Mouse (Mus musculus): ENCODE results near the gene Zbtb33. TPM values are rescaled to one million over a fixed set of nuclear protein-coding genes. Genes with fewer than 3 reads are reported as not detected.
"Not testable (repeated sequence)": the region's sequence is repeated elsewhere in the genome, so short reads cannot be mapped to it uniquely, and the experiment has no call there.

The Zbtb33 gene
- 18.4 and 18.7 TPM in 2 replicates for polyA plus RNA-seq (2011; ENCODE audit: insufficient read depth, insufficient read length, low read depth, missing spikeins)

DNA sequence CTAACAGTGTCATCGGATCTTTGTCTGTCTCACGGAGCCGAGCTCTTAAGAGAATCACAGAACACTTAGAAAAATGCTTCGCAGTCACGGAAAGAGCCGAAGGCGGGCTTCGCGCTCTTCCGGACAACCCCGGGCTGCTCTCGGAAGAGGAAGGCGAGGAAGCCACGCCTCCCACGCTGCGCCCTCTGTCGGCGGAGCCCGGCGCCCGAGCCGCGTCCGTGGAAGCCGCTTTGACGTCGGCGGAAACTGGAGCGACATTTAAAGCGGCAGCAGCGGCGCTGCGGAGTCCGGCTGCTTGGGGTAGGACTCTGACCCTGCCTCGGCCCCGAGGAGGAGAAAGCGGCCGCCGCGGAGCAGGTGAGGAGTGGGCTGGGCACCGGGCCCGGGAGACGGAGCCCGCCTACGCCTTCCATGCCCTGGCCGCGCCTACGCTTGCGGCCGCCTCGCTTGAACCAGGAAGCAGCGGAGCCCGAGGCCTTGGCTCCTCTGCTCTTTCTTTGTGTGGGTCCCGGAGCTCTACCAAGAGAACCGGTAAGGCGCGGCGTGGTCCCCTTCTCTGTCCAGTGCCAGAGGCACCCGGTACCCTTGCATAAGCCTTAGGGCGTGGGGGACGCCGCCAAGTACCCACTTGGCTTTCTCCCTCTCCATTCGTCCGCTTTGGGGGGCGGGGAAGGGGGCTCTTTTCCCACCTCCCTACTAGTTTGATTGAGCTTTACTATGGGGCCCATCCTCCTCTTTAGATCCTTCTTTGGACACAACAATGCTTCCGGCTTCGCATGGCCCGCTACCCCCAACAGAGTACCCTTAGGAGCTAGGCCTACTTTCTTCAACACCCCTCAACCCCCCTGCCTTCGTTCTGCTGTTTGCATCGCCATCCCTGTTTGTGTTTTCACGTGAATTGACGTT lies at the start of gene Zbtb33:
Zbtb33 (plus strand) TSS at position 242 of the 906 bp plus-strand sequence.
- no peaks in the 10 kb centered on the region for H3K27me3 ChIP-seq (ENCODE audit: control insufficient read depth, insufficient read depth, low read length, poor library complexity, severe bottlenecking)
- H3K27ac ChIP-seq (ENCODE audit: insufficient read depth, low read length): no peak within 1 kb of the TSS
- TF ChIP-seq CTCF (IDR thresholded peaks at IDR 0.05; ENCODE audit: low read depth, low read length) (peak; percentile 45), EP300 (IDR thresholded peaks at IDR 0.05; ENCODE audit: insufficient read depth, low read depth, low read length) (no peak)
- no peaks in the 10 kb centered on the region; the same call in 1 of the 2 replicates for H3K9me3 ChIP-seq (replicated peaks; ENCODE audit: control insufficient read depth, insufficient read depth, low read length, poor library complexity, severe bottlenecking)
- H3K4me1 ChIP-seq (ENCODE audit: control insufficient read depth, insufficient read depth, low read length): peaks cover 2% of the 10 kb centered on the region
- H3K9ac ChIP-seq (ENCODE audit: low read depth, poor library complexity, severe bottlenecking): peak within 1 kb of the TSS; percentile 95
- H3K36me3 ChIP-seq (ENCODE audit: control insufficient read depth, insufficient read depth, low read length, poor library complexity, severe bottlenecking): no peaks in the 10 kb centered on the region; the same call in 1 of the 2 replicates
- H3K4me3 ChIP-seq (ENCODE audit: low read depth, low read length): peak within 1 kb of the TSS; percentile 86

DNA sequence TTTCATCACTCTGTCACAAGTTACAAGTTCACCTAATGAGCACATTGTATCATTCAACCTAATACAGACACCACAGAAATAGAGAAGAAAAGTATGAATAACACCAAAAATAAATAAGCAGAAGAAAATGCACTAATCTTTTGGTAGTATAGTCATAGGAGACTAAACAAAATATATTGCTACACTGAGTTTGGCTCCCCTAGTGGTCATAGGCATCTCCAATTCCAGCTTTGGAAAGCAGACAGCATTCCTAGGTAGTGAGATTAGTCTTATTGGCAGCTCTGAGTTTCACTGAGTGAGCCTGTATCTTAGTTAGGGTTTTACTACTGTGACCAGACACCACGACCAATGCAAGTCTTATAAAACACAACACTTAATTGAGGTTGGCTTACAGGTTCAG lies 30.5 kb upstream of the Zbtb33 start:
- no peak overlapping the region for H3K9ac ChIP-seq (ENCODE audit: low read depth, poor library complexity, severe bottlenecking)

DNA sequence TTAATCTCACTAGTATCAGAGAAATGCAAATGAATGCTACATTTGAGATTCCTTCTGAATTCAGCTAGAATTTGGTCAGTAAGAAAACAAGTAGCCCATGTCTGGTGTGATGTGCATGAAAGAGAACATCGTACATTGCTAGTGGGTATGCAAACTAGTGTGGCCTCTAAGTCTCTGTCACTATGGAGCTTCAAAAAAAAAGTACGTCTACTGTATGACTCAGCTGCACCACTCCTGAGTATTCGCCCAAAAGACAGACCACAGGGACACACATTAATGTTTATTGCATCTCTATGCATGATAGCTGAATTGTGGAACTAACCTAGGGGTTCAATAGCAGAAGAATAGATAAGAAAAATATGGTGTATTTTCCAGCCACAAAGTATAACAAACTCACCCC lies 24.3 kb upstream of the Zbtb33 start:
- no peaks in the 10 kb centered on the region for H3K4me1 ChIP-seq (ENCODE audit: control insufficient read depth, insufficient read depth, low read length)
- H3K9me3 ChIP-seq (replicated peaks; ENCODE audit: control insufficient read depth, insufficient read depth, low read length, poor library complexity, severe bottlenecking): no peaks in the 10 kb centered on the region
- no peak overlapping the region for H3K27ac ChIP-seq (ENCODE audit: insufficient read depth, low read length)
- H3K4me3 ChIP-seq (ENCODE audit: low read depth, low read length): no peak overlapping the region
- no peaks in the 10 kb centered on the region for H3K36me3 ChIP-seq (ENCODE audit: control insufficient read depth, insufficient read depth, low read length, poor library complexity, severe bottlenecking)
- H3K9ac ChIP-seq (ENCODE audit: low read depth, poor library complexity, severe bottlenecking): no peak overlapping the region
- TF ChIP-seq EP300 (IDR thresholded peaks at IDR 0.05; ENCODE audit: insufficient read depth, low read depth, low read length) (no peak), POLR2A (IDR thresholded peaks at IDR 0.05; ENCODE audit: insufficient read depth, low read length) (no peak), CTCF (IDR thresholded peaks at IDR 0.05; ENCODE audit: low read depth, low read length) (no peak)
- H3K27me3 ChIP-seq (ENCODE audit: control insufficient read depth, insufficient read depth, low read length, poor library complexity, severe bottlenecking): no peaks in the 10 kb centered on the region

More for the DNA sequence above, 30.5 kb upstream of the Zbtb33 start:
- TF ChIP-seq POLR2A (IDR thresholded peaks at IDR 0.05; ENCODE audit: insufficient read depth, low read length) (no peak), CTCF (IDR thresholded peaks at IDR 0.05; ENCODE audit: low read depth, low read length) (no peak), EP300 (IDR thresholded peaks at IDR 0.05; ENCODE audit: insufficient read depth, low read depth, low read length) (no peak)
- Histone ChIP-seq H3K9me3 (replicated peaks; ENCODE audit: control insufficient read depth, insufficient read depth, low read length, poor library complexity, severe bottlenecking) (no peaks in the 10 kb centered on the region), H3K27ac (ENCODE audit: insufficient read depth, low read length) (no peak overlapping the region), H3K4me1 (ENCODE audit: control insufficient read depth, insufficient read depth, low read length) (no peaks in the 10 kb centered on the region), H3K27me3 (ENCODE audit: control insufficient read depth, insufficient read depth, low read length, poor library complexity, severe bottlenecking) (no peaks in the 10 kb centered on the region), H3K36me3 (ENCODE audit: control insufficient read depth, insufficient read depth, low read length, poor library complexity, severe bottlenecking) (no peaks in the 10 kb centered on the region), H3K4me3 (ENCODE audit: low read depth, low read length) (no peak overlapping the region)

DNA sequence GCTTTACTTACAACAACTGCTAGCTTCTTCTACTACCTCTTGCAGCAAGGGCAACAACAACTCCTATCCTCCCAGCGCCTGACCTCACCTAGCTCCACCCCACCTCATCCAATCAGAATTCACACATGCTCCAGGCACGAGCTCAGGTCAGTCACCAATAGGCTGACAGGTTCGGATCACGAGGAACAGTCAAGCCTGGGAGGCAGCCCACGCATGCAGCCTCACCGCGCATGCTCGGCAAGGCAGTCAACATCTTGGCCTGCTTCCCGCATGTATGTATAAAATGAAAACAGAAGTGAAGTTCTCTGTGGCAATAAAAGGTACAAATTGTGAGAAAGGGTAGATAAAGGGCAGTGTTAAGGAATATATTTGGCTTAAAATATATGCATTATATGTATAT lies 23.5 kb upstream of the Zbtb33 start:
- Histone ChIP-seq H3K9me3 (replicated peaks; ENCODE audit: control insufficient read depth, insufficient read depth, low read length, poor library complexity, severe bottlenecking) (no peaks in the 10 kb centered on the region), H3K27me3 (ENCODE audit: control insufficient read depth, insufficient read depth, low read length, poor library complexity, severe bottlenecking) (no peaks in the 10 kb centered on the region), H3K4me3 (ENCODE audit: low read depth, low read length) (no peak overlapping the region), H3K9ac (ENCODE audit: low read depth, poor library complexity, severe bottlenecking) (no peak overlapping the region), H3K36me3 (ENCODE audit: control insufficient read depth, insufficient read depth, low read length, poor library complexity, severe bottlenecking) (no peaks in the 10 kb centered on the region), H3K27ac (ENCODE audit: insufficient read depth, low read length) (no peak overlapping the region), H3K4me1 (ENCODE audit: control insufficient read depth, insufficient read depth, low read length) (no peaks in the 10 kb centered on the region)
- TF ChIP-seq EP300 (IDR thresholded peaks at IDR 0.05; ENCODE audit: insufficient read depth, low read depth, low read length) (no peak), POLR2A (IDR thresholded peaks at IDR 0.05; ENCODE audit: insufficient read depth, low read length) (no peak), CTCF (IDR thresholded peaks at IDR 0.05; ENCODE audit: low read depth, low read length) (no peak)

DNA sequence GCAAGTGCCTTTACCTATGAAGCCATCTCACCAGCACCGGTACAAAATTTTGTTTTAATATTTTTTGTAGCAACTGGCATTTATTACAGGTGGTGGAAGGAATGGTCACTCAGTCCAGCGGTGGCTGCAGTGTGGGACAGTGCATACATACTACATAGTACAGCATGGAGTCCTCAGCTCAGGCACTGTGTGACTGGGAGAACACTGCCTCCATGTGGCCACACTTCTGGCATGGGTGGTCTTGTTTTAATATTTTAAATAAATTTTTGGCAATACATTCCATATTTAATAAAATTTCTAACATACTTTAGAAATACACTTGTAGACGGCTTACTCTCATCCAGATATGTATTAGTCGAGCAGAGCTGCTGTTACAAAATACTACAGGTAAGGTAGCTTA lies 23.0 kb upstream of the Zbtb33 start:
- Histone ChIP-seq H3K9me3 (replicated peaks; ENCODE audit: control insufficient read depth, insufficient read depth, low read length, poor library complexity, severe bottlenecking) (no peaks in the 10 kb centered on the region), H3K4me3 (ENCODE audit: low read depth, low read length) (no peak overlapping the region), H3K27ac (ENCODE audit: insufficient read depth, low read length) (no peak overlapping the region), H3K36me3 (ENCODE audit: control insufficient read depth, insufficient read depth, low read length, poor library complexity, severe bottlenecking) (no peaks in the 10 kb centered on the region), H3K27me3 (ENCODE audit: control insufficient read depth, insufficient read depth, low read length, poor library complexity, severe bottlenecking) (no peaks in the 10 kb centered on the region), H3K9ac (ENCODE audit: low read depth, poor library complexity, severe bottlenecking) (no peak overlapping the region), H3K4me1 (ENCODE audit: control insufficient read depth, insufficient read depth, low read length) (no peaks in the 10 kb centered on the region)
- no peak for TF ChIP-seq POLR2A (IDR thresholded peaks at IDR 0.05; ENCODE audit: insufficient read depth, low read length)
- TF ChIP-seq CTCF (IDR thresholded peaks at IDR 0.05; ENCODE audit: low read depth, low read length): no peak
- no peak for TF ChIP-seq EP300 (IDR thresholded peaks at IDR 0.05; ENCODE audit: insufficient read depth, low read depth, low read length)

DNA sequence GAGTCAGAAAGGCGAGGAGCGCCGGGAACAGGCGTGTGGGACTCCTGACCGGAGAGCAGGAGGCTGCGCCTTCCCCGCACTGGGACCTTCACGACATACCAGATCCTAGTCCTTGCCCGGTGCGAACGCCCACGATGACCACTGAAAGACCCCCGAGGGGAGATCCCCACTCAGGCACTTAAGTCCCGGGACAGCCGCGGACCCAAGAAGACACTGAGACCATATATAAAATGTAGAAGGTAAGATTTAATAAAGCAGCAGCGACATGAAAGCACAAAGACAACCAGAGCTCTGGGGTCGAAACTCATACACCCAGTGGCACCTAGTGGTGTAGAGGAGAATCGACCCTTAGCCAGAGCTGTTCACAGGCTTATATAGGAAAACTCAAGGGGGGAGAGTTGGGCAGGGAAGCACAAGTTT lies 9.7 kb upstream of the Zbtb33 start:
- TF ChIP-seq CTCF (IDR thresholded peaks at IDR 0.05; ENCODE audit: low read depth, low read length): peak; percentile 10
- H3K4me1 ChIP-seq (ENCODE audit: control insufficient read depth, insufficient read depth, low read length); H3K9me3 ChIP-seq (replicated peaks; ENCODE audit: control insufficient read depth, insufficient read depth, low read length, poor library complexity, severe bottlenecking); H3K27me3 ChIP-seq (ENCODE audit: control insufficient read depth, insufficient read depth, low read length, poor library complexity, severe bottlenecking); H3K9ac ChIP-seq (ENCODE audit: low read depth, poor library complexity, severe bottlenecking); H3K27ac ChIP-seq (ENCODE audit: insufficient read depth, low read length); H3K4me3 ChIP-seq (ENCODE audit: low read depth, low read length); H3K36me3 ChIP-seq (ENCODE audit: control insufficient read depth, insufficient read depth, low read length, poor library complexity, severe bottlenecking): not testable (repeated sequence)

Measured in ES-Bruce4 (cell line).